Mouse (Mus musculus) cerebellum, postnatal 4 days (tissue): ENCODE results near the gene Pgpep1.
A peak's percentile ranks its signal among the peaks of the same experiment; 100 is the strongest.

Experiments
- DNase-seq, 2 experiments: peaks; one replicate each; pipeline ENCODE4 v3.0.0; 2022; ENCODE audit warnings: low spot score in 2 of 2, mixed read lengths in 1 of 2

Gene Pgpep1

DNA sequence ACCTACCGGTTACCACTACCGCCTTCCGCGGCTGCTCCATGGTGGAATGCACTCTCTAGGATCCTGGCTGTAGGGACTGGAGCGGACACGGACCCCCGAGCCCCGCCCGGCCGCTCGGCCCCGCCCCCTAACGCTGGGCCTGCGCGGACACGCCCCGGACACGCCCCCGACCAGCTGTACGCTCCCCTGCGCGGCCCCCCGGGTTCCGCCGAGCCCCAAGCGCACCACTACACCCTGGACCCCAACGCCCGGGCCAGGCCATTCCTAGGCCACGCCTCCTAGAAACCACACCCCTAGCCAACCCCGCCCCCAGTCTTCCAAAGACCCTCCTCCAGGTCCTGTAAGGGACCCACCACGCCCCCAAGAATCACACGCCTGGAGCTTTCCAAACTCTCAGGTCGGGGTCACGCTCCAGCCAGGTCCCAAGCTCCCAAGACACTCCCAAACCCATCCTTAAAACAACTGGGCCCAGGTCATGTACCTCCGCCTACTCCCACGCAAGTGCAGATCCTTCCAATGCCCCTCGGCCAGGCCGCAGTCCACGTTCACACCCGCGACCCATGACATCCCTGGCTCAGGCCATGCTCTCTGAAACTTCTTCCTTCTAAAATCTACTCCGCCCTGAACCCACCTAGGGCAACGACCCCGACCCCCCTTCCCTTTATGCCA lies 450 bp downstream of the Pgpep1 start:
- peak; percentile 69 to 74 for DNase-seq

DNA sequence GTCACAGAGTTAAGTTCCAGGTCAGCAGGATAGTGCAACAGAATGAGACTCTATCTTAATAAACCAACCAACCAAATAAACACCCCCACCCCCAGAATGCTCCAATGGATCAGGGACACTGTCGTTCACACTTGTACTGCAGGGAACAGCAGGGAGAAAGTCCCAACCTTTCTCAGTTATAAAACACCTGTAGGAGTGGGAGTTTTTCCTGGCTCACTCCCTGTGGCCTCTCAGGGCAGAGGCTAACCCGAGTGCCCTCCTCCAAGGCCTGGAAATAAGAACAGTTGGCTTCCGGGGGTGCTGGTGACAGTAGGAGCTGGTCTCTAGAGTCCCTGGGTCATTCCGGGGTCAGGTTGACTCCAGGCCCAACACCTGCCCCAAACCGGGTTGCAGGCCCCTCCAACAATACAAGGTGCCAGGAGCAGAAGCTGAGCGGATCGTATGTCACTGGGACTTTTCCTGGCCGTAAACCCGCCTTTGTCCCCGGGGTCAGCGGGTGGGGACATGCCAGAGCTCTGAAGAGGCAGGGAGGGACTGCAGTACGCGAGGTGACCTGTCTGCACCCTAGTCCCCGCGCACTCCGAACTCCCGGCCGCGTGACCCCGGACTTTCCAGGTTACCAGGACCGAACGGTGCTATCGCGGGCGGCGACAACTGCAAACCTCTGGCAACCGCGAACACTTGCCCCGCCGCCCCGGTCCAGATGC lies 1.1 kb downstream of the Pgpep1 start:
- DNase-seq = no peak

DNA sequence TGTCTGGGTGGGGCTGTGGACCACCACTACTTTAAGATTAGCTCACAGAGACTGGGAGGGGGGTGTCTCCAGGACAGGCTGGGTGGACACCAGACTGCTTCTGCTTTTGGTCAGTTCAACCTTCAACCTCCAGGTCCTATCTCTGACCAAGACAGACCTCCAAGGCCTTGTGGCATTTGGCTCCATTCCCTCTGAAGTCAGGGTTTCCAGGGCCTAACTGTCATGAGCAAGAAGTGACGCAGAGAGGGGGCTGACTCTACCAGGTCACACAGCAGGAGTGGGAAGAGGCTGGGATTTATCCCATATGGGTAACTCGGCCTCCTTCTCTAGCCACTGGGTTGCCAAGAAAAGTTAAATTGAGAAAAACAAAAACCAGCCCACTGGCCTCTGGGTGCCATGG lies 2.4 kb downstream of the Pgpep1 start:
- no peak for DNase-seq

DNA sequence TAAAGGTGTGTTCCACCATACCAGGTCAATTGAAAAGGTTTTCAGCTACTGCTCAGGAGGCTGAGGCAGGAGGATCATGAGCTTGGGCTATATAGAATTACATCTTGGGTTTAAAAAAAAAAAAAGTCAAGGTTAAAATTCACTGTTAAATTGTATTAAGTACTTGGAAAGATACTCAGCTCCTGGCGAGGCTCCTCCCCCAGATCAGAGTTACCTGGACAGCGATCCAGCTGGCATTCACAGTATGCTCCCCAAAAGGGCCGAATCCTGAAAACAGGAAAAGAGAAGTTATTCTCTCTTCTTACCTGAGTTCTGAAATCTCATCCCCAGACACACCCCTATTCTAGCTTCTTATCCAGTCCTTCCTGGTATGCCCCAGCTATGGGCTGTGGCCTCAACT lies 3.0 kb downstream of the Pgpep1 start:
- no peak for DNase-seq

DNA sequence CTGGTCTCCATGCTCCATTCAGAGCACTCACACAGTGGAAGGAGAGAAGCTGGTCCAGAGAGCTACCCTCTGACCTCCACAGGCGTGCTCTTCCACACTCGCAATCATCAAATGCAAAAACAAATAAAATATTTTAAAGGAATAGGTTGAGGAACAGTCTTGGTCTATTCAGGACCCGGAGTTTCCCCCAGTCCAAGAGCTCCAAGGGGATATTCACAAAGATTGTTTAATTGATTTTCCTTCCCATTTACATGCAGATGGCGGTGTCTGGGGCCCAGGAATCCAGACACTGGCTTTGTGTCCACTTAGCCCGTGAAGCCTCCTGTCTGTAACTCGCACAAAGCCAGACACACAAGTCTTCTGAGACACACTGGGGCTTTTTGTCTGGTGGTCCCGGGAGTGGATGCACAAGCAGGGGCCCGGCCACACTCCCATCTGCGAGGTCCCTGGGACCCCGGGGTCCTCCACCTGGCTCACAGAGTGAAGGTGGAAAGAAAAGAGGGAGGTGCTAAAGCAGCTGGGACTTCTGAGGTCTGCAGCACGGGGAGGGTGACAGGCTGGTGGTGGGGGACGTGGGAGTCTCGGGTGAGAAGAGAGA lies 3.9 kb downstream of the Pgpep1 start:
- DNase-seq = no peak

DNA sequence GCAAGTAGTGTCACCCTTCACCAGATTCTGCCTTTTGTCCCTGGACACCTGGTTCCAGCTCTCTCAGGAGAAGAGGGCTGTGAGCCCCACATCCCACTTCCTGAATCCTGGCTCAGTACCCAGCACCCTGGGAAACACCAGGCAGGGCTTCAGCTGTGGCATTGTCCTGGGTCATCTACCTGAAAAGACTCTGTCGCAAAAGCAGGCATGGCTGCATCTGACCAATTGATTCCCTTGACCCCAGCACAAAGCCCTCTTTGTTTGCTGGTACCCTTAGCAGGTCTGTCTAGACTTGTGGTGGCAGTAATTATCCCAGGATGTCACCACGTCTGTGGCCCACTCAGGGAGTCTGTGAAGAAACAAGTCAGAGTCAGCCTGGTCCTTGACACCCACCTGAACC lies 4.7 kb downstream of the Pgpep1 start:
- DNase-seq = no peak

DNA sequence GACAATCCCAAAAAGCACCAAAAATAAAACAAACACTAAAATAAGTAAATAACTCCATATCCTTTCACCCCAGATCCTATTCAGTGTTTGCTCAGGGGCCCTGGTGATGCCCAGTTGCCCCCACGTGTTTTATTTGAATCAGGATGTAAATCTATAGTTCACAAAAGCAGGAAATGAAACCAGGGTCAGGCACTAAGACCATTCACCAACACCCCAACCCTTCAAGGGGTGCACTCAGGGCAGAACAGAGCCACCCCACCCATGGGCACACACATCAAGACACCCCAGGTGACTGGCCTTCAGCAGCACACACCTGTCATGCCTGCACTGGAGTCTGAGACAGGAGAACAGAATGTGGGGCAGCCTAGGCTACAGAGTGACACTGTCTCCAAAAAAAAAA lies 6.1 kb downstream of the Pgpep1 start:
- DNase-seq = no peak

DNA sequence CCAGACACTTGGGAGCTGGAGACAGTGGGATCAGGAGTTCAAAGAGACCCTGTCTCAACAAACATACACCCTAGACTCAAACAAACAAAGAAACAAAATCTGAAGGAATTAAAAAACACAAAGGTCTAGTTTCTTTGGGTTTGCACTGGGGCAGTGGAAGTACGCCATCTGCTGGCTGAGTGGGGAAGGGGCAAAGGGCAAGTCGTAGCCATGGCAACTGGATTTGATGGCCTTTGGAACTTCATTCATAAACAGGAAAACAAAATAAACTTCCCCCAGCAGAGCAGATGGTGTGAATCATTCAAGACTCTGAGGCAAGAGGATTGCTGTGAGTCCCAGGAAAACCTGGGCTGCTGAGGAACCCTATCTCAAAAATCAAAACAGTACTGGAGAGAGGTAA lies 7.0 kb downstream of the Pgpep1 start:
- no peak for DNase-seq

DNA sequence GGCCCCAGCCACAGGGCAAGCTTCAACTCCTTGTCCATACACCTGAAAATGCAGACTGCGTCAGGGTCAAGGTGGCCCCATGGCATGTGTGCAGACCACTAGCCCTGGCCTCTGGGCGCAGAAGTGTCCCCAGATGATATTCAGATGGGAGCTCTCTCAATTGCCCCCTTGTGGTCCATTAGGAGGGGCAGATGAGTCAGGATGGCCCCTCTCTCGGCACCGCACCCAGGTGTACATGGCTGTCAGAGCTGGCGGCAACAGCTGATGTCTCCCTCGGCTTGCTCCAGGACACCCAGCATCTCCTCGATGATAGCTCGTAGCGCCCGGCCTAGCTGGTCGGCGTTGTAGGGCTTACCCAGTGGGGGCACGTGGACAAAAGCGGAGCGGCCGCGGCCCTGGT lies 9.8 kb downstream of the Pgpep1 start:
- DNase-seq = no peak

DNA sequence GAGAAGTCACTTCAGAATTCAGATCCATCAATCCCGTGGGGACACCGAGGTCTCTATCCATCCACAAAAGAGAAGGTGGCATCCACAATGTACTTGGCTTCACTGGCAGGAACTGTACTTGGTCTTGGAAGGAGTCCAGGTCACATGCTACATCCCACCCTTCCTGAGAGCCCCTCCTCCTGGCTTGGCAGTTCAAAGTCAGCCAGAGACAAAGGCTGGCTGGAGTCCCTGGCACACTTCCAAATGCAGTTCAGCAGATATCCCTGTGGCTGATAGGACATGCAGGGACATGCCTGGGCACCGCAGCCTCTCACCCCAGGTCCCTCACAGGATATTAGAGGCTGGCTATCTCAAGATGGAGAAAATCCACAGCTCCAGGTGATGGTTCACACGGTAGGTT lies 10.9 kb downstream of the Pgpep1 start:
- peak in 1 of 2 experiments; percentile 76 for DNase-seq

DNA sequence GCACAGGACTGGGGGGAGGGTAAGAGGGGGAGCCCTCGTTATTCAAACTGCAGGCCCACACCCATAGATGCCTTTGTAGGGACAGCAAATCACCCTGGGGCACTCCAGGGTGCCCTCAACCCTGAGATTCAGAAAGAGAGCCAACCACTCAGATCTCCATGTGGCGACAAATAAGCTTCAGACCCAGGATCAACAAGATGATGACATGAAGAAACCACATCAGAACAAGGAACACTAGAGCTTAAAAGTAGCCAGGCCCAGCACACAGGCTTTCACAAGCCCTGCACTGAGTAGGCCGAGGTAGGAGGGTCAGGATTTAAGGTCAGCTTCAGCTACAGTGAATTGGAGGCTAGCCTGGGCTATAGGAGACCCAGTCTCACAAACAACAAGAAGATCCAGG lies 11.3 kb downstream of the Pgpep1 start:
- no peak for DNase-seq

DNA sequence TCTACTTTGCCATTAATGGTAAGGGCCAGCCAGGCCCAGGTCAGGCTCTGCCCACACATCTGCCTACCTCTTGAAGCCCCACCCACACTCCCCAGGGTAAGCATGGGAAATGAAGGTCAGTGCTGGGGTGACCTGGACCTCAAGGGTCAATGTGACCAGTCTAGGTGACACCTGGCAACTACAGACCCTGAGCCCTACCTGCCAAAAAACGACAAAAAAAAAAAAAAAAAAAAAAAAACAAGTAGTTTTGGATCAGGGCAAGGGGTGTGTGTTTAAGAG lies 12.1 kb downstream of the Pgpep1 start:
- DNase-seq = no peak

DNA sequence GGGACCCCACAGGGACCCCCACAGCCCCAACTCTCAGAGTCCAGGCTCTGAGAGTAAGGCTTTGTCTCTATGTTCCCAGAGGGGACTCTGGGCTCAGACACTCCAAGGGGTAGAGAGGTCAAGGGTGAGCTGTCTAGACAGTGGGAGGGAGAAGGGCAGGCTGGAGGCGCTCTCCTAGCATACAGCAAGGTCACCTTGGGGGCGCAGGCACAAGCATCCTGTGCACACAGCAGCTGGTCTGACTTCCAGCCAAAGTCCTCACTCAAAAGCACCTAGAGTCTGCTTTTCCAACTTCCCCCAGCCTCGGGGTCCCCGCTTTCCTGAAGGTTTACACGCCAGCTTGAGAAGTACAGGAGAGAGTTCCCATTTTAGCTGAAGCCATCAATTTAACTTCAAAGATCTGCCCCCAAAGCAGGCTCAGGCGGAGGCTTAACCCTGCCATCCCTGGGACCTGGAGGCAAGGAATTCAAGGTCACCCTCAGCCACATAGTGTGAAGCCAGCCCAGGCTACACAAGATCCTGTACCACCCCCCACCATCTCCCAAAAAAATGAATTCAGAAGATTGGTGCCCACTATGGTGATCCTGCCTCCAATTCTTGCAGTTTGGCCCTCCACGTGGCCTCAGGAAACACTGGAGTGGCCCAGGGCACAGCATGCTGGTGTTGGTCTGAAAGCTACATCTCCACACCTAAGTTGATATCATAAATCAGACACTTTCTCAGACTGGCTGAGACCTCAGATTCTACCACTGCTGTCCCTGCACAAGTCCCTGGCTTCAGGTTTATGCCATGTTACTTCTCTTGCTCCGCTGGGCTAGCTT lies 12.6 kb downstream of the Pgpep1 start:
- DNase-seq = no peak

DNA sequence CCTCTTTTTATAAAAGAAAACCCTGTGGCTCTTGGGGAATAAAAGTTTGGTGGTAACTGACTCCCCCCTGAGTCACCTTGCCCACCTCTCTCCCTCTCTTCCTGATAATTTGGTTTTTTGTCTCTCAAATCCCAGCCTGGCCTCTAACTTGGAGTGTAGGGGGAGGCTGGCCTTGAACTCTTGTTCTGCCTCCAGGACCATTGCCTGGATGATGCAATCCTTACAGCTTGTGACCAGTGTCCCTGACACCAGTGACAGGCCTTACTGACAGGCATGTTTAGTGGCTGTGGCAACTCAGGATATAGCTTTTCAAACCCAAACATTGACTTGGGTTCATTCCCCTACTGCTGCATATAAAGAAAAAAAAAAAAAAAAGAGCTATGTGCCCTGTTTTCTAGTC lies 13.4 kb downstream of the Pgpep1 start:
- no peak for DNase-seq

DNA sequence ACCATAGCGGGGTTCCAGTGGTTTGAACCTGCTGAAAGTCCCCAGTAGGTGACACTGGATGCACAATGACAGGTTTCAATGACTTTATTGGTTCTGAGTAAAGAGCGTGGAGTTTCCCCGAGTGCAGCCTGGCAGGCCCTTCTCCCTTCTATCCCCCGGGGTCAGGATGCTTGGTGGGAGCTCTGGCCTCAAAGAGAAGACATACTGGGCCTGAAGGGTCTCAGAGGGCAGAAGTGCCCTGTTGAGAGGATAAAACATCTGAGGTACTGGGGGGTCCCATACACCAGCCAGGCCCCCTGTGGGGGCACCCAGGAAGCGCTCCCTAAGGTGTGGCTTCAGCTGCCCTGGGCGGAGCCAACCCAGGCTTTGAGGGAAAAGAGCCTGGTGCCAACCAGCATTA lies 13.8 kb downstream of the Pgpep1 start:
- DNase-seq = no peak

DNA sequence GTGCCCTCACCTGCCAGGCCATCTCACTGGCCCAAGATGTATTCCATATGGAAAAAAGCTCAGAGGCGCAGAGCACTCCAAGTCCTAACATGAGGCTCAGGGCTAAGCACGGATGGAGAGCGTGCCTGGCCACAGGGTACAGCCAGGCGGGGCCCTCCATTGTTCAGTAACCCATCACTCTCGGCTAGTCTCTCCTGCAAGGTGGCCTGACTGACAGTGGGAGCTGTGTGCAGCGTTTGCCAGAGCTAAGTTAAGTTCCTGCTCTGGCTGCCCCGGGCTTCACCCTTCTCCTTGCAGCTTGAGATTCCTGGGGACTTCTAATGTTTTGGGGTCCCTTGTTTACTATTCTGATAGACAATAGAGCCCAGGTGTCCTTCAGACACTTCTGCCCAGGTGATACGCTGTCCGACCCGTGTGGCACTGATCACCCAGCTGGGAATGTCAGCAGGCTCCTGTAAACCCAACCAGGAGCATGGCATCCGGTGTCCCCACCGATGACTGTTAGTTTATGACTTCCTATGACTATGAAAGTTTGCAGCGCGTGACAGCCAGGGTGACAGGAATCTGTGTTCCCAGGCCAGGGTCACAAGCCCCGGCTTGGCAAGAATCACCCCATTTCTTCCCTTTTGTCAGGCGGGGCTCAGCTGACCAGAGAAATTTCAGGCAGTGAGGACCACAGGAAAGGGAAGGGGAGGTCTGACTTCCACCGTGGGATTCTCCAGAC lies 14.5 kb downstream of the Pgpep1 start:
- DNase-seq = no peak

DNA sequence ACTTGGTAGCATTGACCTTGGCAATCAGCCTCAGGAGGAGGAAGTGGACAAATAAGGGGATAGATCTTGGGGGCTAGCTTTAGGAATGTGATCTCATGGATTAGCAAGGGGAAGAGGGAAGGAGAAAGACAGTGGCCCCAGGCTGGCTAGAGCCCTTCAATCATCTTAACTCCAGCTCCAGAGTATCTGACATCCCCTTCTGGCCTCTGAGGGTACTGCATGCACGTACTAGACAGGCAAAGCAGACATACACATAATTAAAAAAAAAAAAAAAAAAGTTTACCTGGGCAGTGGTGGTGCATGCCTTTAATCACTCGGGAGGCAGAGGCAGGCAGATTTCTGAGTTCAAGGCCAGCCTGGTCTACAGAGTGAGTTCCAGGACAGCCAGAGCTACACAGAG lies 16.1 kb downstream of the Pgpep1 start:
- DNase-seq = no peak

DNA sequence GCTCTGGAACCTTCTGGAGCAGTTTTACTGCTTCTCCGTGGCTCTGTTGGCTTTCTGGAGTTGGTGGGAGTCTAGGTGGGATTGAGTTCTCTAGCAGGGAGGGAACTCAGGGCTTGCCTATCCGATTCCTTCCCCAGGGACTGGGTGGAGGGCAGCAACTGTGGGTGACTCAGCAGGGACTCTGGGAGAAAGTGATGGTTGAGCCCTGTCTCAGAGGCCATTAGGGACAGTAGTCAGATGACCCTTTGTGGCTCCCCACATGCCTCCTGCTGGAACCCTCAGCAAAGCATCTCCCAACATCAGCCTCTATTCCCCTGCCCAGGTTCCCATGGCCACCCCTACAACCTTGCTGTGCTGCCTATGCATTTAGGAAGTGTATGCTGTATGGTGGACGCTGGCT lies 17.2 kb downstream of the Pgpep1 start:
- DNase-seq = no peak

DNA sequence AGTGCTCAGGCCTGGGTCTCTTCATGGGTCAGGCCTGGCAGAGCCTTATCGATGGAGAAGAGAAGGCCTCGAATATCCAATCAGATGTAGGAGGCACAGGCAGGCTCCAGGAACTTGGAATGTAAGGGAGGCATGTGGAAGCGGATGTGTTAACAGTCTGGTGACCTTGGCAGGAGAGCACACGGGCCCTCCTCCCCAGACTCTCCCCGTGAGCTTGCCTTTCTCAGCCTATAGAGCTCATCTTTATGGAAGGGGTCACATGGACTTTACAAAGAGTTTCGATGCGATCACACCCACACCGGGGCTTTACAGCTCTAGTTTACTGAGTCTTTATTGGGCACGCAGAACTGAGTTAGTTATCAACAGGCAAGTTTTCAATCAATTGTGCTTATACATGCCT lies 21.4 kb downstream of the Pgpep1 start:
- DNase-seq = no peak

DNA sequence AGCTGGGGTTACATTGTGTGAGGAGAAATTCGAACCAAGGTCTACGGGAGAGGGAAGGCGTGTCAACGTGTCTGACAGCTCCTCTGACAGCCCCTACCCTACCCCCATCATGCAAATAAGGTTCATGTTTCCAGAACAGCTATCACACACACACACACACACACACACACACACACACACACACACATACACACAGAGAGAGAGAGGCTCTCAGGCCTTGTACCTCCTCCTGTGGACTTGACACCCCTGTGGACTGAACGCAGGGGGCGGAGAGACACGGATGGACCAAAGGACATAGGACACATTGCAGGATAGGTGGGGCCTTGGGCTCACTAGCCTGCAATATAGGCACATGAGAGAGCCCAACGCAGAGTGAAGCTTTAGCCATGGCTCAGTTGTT lies 23.4 kb downstream of the Pgpep1 start:
- DNase-seq = no peak

DNA sequence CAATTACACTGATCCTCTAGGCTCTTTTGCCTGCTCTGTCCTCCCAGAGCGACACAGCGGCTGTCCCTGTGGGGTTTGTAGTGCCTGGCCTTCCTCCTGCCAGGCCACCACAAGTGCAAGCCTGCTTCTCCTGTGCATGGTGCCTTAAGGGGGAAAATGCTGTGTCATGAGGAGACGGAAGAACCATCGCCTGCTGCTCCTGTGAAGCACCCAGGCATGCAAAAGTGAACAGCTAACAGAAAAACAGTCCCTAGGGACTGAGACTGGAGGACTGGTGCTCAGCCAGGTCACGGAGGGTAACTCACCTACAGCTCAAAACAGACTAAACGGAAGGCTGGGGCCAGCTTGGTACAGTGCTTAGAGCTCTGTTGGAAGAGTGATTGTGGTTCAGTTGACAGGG lies 24.7 kb downstream of the Pgpep1 start:
- DNase-seq = no peak

DNA sequence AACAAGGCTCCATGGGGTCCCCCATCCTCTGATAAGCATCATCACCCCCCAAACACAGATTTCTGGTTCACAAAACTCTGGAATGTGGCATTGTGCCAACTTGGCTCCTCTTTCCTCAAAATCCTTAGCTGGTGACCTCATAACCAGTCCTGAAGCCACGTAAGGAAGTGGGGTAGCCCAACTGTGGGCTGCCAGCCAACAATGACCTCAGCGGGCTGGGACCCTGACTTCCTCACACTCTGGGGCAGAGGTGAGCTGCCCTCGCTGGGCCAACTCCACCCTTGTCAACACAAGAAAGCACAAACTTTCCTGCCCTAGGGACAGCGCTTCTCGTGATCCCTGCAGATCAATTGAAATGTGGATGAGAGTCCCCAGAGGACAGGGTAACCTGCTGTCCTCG lies 26.1 kb downstream of the Pgpep1 start:
- DNase-seq = no peak
